Mouse (Mus musculus) urinary bladder, adult 2 months (tissue): Measurements from ENCODE around the gene Alpl. TPM values are rescaled to one million over a fixed set of nuclear protein-coding genes. Genes with fewer than 3 reads are reported as not detected.

Experiments
- DNase-seq: peaks from one replicate; pipeline ENCODE4 v3.0.0; 2022; ENCODE audit warnings: low spot score
- polyA plus RNA-seq: library from polyadenylated mRNA; depleted of rRNA; stranded (reverse); fragments of >200 nt; gene quantifications from 2 replicates; pipeline ENCODE4 v1.2.3, GENCODE M21; 2012

Alpl gene
- polyA plus RNA-seq, 1 experiment, result 96.6 TPM

DNA sequence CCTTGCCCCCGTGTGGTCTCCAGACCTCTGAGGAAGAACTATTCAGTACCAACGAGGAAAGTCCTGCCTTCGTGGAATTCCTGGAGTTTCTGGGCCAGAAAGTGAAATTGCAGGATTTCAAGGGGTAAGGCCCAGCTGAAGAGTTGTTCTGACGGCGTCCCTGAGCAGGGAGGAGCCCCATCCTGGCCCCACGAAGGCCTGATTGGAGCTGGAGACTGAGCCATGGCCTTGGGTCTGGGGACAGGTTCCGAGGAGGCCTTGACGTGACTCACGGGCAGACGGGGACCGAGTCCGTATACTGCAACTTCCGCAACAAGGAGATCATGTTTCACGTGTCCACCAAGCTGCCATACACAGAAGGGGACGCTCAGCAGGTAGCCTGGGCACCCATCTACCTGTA is 78.5 kb downstream of the Alpl start:
- no peak for DNase-seq

GRCm38 (mm10) chr4:137717005-137717404 is 79.2 kb downstream of the Alpl start:
- DNase-seq, result no peak

- no peak for DNase-seq
Measured at GRCm38 (mm10) chr4:137714020-137714624, 82.1 kb downstream of the Alpl start.

DNA sequence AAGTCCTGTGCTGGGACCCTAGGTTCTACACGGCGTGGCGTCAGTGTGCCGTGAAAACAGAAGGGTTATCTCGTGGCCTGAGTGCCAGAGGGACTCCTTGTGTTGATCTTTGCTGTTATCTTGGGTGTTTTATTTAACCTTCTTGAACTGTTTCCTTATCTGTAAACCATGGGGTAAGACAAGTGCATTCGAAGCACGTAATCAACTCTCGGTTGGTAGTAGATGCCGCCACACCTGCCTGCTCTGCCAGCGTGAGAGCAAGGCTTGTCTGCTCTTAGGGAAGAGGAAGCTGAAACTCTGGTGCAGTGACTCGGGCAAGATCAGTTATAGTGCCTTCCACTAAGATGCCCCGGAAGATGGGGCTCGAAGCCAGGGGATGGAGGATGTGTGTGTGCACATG is 83.2 kb downstream of the Alpl start:
- DNase-seq, result no peak

GRCm38 (mm10) chr4:137707216-137707990 is 88.8 kb downstream of the Alpl start:
- peak; percentile 89 for DNase-seq

DNA sequence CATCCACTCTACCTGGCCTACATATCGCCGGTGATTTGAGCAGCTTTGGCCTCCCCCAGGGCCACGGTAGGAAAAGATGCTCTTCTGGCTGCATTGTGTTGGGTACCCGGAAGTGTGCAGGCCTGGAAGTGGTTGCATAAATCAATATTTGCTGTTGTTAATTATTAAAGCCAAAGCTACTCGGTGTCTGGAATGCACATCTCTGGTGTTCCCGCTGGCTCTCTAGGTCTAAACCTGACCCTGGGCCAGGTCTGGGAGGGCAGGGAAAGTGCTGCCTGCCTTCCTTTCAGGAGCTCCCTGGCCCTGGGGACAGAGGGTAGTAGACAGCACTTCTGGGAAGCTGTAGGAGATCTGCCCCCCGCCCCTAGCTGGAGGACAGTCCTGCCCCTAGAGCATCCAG is 89.7 kb downstream of the Alpl start:
- DNase-seq, result no peak

DNA sequence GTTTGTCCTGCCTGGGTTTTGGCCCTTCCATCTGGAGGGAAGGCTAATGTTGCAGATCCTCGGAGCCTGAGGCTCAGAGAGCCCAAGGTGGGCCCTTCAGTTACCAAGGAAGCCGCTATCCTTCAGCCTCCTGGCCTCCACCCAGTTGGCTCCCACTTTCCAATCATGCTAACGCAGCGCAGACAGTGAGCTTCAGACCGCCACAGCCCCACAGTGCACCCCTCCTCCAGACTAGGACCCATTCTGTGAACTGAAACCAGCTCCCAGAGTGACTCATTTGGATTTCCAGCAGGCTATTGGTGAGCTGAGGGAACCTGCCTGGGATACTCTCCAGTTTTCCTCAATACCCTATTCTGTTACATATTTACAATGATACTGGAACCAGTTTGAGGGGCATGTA is 90.8 kb downstream of the Alpl start:
- DNase-seq, result no peak

DNA sequence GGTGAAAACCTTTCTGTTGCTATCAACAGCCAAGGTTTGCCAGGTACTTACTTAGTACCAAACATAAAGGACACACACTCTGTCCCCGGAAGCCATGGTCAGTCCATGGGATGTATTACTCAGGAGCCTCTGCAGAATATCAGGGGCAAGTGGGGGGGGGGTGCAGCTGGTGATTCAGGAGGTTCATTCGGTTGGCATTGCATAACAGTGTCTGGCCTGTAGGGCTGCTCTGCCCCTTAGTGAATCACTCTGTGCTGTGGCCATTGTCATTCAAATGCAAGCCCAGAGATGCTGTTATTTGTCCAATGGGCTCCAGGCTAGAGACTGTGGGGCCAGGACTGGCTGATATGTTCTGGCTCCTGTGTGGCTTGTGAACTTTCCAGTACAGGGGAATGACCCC is 91.6 kb downstream of the Alpl start:
- no peak for DNase-seq

- no peak for DNase-seq
Measured at GRCm38 (mm10) chr4:137703077-137703476, 93.1 kb downstream of the Alpl start.

DNA sequence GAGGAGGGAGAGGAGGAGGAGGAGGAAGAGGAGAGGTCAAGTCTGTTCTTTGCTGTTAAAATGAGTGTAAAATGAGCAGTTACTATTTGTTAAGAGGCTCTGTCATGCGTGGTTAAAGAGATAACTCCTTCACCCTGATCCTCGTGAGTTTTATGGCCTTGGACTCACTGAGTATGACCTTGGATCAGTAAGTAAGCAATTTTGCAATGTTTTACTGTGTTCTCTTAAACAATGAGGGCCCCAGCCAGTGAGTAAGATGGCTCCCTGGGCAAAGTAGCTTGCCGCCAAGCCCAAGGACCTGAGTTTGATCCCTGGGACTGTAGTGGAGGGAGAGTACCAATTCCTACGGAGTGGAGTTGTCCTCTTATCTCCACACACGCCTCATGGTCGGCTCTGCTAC is 95.2 kb downstream of the Alpl start:
- no peak for DNase-seq

DNA sequence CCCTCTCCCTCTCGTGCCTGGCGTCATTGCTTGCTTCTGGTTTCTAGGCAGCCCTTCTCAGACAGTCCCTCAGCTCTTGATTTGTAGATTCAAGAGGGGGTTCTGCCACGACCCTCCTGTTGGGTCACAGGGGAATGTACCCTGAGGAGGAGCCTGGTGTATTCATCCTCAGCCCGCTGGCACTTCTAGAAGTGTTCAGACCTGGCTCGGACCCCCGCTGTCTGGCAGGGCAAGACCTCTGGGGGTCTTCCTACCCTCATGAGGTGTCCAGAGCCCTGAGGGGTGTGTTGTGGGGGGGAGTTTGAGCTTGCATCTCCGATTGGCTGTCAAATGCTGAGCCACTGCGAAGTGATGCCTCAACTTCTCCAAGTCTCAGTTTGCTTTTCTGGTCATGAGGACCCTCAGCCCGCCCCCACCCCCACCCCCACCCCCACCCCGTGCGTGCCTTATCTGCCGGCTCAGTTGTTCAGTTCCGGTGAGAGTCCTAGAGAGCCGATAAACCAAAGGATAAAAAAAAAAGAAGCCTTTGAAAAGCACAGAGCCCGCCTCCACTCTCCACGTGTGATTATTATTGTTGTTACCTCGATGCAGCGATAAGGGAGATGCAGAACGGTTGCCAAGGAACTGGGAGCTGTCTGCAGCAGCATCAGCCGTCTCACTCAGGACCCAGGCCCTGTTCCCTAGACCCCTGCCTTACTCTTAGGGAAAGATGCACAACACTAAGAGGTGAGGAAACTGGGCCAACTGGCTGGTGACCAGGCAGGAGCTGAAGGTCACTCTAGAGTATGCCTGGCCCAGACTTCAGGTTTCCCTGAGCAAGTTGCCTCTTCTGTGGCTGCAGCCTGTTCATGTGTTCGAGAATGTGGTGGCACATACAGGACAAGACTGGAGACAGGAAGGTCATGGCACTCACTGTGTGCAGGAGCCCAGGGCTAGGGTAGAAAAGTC is 96.6 kb downstream of the Alpl start:
- DNase-seq, result no peak

DNA sequence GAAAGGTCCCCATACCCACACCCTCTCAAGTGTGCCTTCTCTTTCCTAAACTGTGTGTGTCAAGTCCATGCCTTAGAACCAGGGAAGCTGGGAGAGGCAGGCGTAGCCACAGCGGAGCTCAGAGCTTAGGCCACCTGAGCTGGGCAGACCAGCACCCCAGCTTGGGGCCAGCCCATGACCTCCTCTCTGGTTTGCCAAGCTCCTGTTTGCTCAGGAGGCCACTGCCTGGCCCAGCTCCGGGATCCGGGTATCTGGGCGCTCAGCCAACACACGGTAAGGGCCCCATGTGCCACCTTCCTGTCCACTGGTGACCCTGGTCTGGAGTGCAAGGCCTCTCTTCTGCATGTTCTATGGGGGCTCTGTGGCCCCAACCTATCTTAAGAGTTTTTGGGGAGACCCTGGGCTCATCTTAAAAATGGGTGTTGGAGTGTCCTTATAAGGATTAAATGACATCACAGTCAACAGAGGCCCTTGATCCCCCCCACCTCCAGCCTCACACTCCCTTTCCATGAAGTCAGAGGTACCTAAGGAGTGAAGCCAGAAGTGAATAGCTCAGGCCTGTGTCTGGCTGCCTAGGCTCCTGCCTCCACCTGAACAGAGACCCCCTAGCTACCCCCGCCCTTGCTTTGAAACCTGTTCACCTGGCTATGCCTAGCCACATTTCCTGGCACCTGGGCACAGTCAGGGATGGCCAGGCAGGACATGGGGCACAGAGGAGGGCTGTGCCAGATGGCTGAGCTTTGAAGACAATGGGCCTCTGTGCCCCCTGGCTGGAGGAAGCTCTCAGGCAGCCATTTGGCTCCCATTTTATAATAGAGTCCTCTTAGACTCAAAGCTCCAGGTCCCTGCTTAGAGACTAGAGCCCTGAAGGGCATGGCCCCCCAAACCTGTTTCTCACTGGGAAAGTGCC is 97.9 kb downstream of the Alpl start:
- DNase-seq, result no peak

DNA sequence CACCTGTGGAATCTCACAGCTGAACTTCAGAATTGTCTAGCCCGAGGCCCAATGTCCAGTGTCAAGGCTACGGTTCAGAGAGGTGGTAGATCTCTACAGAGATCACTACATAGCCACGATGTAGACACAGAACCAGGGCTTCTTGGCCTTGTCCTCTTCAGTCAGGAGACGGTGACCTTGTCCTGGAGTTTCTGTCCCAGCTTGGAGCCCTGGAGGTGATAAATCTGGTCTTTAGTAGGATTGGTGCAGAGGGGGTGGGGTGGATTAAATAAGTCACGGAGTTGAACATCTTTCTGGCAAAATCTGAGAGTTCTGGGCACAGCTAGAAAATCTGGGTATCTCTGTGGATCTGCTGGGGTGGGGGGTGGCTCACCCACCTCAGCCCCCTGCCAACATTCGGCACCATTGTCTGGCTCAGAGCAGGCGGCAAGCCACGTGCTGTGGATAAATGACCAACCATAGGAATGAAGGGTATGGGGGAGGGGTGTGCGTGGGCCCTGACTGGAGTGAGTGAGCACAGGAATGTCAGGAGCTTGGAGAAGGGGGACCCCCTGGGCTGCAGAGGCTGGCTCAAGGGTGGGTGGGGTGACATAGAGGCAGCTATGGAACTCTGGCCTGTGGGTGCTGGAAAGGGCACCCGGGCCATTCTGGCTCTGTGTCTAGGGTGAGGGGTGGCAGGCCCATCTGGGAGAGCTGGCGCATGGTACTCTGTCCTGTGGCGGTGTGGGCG is 98.9 kb downstream of the Alpl start:
- no peak for DNase-seq

- no peak for DNase-seq
Measured at GRCm38 (mm10) chr4:137695900-137696299, 100.3 kb downstream of the Alpl start.

- DNase-seq, result no peak
Measured at GRCm38 (mm10) chr4:137695300-137695699, 100.9 kb downstream of the Alpl start.

GRCm38 (mm10) chr4:137692107-137692902 is 103.9 kb downstream of the Alpl start:
- DNase-seq, result no peak
